ENCODE assay signal across 11 mouse cellular contexts in genomic region chr5:49095432-49095831, GRCm38 (mm10).
"Had no signal": no experiment of that assay in that cellular context is flagged by ENCODE, and none has a peak within 500 bp of the region (broad histone marks: within the 10 kb centered on the region; RNA-seq: fewer than 3 reads in every experiment).

No protein-coding gene starts in this region.

- H3K4me1 ChIP-seq: limb, embryonic 13.5 days; midbrain, embryonic 13.5 days; neural tube, embryonic 15.5 days had no signal

- H3K27ac ChIP-seq: kidney, postnatal 0 days; limb, embryonic 13.5 days; liver, embryonic 14.5 days; midbrain, embryonic 13.5 days; neural tube, embryonic 15.5 days; stomach, postnatal 0 days had no signal

- H3K9ac ChIP-seq: limb, embryonic 13.5 days; liver, embryonic 14.5 days; midbrain, embryonic 13.5 days; neural tube, embryonic 15.5 days had no signal

- H3K9me3 ChIP-seq: limb, embryonic 13.5 days; midbrain, embryonic 13.5 days; neural tube, embryonic 15.5 days had no signal

- H3K4me2 ChIP-seq: limb, embryonic 13.5 days; midbrain, embryonic 13.5 days; neural tube, embryonic 15.5 days had no signal

- H3K27me3 ChIP-seq: limb, embryonic 13.5 days; midbrain, embryonic 13.5 days; neural tube, embryonic 15.5 days had no signal

- DNase-seq: kidney, adult 9 months; lung, adult 18-20 months; lung, postnatal 36 days; thymus, postnatal 14 days had no signal

- ATAC-seq: midbrain, embryonic 13.5 days had no signal

- H3K4me3 ChIP-seq: limb, embryonic 13.5 days; midbrain, embryonic 13.5 days; myocyte; neural tube, embryonic 15.5 days had no signal

- H3K36me3 ChIP-seq: limb, embryonic 13.5 days; midbrain, embryonic 13.5 days; neural tube, embryonic 15.5 days had no signal
